Mouse (Mus musculus): ENCODE measurements at regions not wholly inside any gene's neighbourhood (a gene's known extent, or its start where the extent isn't known, plus 50 kb on each side); places are given as distances from the start of the nearest gene placed in this dataset.

DNA sequence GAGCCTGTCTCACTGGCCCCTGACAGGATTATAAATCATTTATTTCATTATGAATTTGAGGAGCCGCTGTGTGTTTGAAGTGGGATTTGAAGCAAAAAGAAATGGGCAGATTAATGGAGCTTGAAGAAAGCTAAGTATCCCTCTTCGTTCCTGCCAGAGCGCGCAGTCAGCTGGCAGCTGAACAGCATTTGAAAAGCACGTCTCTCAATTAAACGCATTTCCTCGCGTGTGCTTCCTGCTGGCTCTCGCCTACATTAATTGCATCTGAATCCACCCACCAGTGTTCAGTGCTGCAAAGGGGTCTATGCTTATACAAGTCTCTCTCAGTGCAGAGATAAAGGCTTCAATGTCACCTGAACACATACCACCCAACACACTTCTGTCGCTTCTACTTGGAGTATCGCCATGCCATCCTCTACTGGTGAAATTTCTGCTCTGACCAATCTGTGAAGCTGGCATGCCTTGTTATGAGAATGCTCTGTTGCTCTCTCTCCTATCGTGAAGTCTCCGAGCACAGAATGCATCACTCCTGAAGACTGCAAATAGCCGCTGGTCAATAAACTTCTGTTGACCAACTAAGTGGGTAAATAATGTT lies 235.3 kb downstream of the Mycn start:
- DNase-seq (ENCODE audit: low spot score in 2 of 2), result peak in 1 of 2 experiments; percentile 16

DNA sequence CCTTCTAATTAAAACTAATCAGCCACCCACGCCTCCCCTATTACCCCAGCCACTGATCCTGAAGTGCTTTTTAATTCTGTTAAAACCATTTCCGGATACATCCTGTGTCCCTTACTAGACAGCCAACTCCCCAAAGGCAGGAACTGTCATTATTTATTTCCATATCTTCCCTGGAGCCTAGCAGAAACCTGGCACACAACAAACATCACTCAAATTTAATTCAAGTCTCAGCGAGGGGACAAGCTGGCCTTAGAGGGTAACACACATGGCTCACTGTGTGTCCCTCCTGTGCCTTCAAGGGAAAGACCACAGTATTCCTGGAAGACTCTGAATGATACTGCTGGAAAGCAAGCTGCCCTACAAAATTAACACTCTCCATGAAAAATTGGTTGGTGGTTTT lies 240.0 kb downstream of the Mycn start:
- no peak for DNase-seq (ENCODE audit: low spot score in 2 of 2)

DNA sequence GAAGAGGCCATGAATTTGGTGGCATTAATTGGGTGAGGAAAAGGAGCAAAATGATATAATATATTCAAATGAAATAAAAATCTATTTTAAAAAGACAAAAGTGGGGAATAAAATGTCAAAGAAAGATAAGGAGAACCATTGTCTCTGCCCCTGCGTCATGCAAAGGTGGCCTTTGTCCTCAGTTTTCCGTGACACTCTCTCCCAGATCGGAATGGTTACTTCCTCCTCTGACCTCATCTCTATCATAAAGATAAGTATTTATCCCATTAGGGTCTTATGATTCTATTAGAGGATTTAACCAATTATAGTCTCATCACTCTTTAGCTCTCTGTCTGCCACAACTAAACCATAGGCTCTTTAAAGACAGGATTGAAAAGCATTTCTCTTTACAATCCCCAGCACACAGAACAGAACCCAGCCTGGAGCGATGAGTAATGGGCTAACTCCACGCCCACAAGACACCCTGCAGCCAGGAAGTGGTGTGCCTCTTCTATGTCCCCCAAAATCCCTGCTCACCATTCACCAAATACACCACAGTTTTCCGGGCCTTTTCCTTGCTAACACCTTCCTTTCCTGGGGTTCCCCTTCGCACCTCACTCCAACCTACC lies 240.6 kb downstream of the Mycn start:
- no peak for DNase-seq (ENCODE audit: low spot score in 2 of 2)

DNA sequence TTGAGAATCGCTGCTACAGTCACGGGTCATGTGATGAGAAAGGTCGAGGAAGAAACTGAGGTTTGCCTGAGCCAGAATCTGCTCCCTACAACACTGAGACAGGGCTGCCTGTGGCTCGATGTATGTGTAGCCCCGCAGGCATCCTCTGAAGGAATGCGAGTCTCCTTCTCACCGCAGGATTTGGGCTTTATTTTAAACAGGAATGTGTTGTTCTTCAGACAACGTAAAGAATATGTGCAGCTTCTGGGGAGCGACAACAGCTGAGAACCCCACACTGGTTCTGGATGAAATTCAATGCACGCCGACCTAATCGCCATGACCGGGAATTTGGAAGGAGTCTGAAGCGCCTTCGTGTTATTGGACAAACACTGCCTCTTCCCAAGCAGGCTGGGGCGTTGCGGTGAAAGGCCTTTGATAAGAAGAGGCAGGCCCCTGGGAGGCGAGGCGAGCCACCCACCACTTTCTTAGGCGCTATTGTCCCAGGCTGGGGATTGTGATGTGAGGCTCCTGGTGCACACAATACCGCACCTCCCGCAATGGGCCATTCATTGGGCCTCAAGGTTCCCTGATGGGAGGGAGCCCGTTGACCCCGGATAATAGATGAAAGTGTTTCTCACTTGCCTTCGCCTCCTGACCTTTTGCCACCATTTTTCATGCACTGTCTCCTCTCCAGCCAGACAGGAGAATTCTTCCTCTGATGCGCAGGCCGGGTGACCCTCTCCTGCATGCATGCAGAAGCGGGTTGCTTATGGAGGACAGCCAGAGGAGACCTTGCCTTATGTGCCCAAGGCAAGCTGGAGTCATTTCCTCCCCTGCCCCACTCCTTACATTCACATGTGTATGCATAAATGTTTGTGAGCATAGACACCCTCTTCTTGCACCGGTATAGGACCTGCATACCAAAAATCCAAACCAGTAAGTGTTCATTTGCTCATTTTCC lies 247.6 kb downstream of the Mycn start:
- DNase-seq (ENCODE audit: low spot score in 2 of 2), result no peak

DNA sequence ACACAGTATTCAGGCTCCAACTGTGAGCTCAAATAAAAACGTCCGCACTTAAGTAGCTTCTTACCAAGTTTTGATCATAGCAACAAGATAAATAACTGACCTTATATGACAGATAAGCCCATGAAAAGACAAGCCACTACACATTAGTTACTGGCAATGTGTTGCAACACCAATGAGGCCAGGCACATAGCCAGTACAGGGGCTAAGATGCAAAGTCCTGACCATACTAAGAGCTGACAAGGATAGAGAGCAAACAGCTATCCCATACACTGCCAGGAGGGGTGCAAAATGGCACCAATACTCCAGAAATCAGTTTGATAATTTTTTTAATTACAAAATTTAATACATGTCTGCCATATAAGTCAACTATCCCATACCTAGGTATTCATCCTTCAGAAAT lies 254.3 kb downstream of the Mycn start:
- no peak for DNase-seq (ENCODE audit: low spot score in 2 of 2)

DNA sequence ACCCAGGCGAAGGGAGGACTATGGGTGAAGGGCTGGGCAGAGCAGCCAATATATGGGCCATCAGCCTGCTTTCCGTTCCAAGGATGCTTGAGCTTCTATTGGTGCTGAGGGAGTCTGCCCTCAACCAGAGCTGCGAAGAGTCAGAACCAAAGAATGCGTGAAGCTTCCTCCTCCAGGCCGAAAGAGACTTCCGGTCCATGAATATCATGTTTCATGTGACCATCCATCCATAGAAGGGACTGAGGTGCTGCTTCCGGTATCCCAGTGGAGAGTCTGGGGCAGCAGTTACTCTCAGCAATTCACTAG lies 256.5 kb downstream of the Mycn start:
- no peak for DNase-seq (ENCODE audit: low spot score in 2 of 2)

DNA sequence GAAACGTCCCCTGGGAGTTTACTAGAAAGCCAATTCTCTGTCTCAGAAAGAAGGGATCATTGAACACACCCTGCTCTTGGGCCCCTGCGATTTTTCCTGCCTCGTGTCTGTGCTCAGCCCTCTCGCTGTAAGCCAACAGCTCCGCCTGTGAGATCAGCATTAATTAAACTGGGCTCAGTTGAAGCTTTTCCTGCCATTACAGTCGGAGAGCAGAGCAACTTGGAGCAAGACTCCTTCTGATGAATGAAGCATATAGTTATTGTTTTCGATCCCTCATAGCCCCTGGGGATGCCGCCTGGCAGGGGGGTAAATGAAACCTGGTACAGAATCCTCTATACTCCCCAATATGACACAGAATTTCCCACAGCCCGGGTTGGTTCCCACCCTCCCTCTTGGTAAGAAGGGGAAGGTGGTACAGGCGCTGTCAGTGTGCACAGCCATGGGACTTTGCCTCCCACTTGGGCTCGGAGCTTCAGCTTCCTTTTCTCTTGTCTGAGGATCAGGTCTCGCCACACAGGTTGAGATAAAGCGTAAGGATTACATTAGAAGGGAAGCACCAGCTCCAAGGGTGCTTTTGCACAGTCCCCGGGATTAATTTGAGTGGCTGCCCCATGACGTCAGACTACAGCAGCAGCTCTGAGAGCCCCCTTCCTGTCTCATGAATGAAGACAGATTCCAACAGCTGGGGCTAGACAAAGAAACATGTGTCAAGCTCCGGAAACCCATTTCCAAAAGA lies 257.1 kb downstream of the Mycn start:
- DNase-seq (ENCODE audit: low spot score in 2 of 2), result no peak

DNA sequence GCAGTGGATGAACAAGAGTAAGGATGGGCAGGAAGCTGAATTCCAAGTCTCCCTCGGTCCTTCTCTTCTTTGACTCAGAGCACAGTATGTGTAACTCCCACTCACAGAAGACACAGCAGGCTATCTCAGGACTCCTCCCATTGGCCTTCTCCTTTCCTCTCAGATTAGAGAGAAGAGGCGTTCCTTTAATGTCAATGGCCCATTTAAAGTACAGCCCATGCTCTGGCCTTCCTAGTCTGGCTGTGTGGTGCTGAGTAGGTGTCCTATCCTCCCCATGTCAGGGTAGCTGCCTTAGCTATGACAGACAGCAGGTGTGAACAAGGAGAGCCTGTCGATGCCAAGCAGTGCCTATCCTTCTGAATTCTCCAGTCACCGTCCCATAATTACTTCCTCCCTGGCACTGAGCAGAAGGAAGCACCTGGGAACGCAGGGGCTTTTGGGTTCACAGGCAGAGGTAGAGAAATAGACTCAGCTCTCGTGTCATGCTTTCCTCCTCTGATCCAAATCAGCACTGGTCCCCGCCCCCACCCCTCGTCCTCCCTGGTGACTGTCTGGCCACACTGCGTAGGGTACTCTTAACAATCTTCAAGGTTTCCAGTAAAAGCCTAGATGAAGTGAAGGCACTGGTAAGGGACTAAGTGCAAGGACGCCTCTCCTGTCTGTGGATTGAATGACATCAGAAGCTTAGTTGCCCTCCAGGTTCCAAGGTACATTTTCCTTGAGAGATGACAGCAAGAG lies 257.8 kb downstream of the Mycn start:
- DNase-seq (ENCODE audit: low spot score in 2 of 2), result no peak

DNA sequence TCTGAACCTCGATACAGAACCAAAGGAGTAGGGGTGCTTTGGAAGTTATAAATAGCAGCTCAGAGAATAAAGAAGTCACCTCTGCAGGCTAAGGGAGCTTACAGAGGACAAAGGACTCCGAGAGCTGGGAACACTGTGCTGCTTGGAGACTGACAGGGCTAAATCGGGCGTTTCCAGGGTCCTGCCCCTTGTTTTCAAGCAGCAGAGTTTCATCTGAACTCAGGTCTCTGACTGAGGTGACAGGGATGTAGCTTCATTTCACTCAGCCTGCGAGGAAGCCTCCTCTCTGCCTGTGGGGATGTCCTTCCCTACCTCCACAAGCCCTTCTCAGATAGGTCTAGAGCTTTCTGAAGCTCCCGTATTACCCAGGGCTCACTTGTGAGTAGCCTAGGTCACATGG lies 260.6 kb downstream of the Mycn start:
- DNase-seq (ENCODE audit: low spot score in 2 of 2), result no peak

DNA sequence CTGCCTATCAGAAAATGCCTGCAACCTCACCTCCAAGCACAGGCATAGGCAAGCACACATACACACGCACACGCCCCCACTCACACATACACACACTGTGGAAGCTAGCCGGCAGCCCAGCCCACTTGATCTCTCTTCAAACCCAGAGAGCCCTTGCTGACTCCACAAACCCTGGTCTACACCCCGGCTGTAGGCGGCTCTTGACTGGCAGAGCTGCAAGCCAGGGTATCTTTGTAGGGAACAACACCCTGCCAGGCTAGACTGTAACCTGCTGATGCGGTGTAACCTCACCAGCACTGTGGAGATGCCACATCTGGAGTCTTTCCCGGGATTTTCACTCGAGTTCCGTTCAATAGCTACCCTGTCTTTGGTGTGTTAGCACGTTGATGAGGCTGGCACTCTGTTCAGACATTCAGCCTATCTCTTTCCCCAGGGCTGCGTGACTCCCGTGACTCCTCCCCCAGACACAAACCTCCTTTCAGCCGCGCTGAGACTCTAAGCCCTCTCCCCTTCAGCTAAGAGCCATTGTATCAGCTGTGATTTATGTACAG lies 261.3 kb downstream of the Mycn start:
- DNase-seq (ENCODE audit: low spot score in 2 of 2), result peak; percentile 30 to 54

DNA sequence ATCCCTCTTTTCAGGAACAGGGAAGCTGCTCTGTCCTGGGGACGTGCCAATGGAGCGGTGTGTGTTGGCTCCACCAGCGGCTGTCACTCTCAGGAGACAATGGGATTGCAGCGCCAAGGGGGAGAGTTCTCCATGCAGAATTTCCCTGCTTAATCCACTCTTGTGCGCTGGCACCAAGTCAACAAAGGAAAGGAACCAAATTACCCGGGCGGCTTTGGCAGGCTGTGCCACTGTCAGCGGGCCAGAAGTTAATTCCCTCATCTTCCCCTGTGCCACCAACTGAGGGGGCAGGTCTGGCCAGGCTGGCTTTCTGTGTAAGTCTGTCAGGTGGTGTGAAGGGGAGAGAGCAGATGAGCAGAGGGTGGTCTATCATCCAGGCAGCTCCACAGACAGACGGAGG lies 265.0 kb downstream of the Mycn start:
- DNase-seq (ENCODE audit: low spot score in 2 of 2), result peak; percentile 13 to 16

DNA sequence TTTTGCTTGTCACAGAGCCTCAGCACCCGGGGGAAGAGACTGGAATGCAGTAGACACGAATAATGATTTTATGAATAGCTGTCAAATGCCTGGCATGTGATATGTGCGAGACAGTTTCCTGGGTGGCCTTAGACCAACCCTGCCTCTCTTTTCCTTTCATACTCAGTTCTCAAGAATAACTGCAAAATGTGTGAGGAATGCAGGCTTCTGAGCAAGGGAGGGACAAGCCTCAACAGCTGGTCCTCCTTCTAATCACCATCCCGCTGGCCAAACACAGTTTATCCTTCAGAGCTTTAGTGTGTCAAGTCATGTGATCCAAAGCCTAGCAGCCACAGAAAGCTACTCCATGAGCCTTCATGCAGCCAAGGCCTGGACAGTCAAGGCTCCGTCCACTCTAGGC lies 271.8 kb downstream of the Mycn start:
- DNase-seq (ENCODE audit: low spot score in 2 of 2), result no peak

DNA sequence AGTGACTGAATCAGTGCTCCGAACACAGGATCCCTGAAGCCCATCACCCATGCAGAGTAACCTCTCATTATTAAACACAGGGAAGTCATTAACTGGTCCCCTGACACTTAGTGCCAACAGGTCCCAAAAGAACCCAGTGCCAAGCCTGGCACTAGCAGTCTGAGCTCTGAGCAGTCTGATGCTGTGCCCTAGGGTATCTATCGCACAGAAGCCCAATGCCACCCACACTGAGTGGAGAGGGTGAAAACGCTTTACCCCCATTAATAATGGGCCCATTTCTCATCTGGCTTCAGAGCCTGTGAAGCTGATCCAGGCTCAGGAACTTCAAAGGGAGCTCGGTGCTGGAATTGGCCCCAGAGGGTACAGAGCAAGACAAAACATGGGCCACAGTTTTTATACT lies 272.8 kb downstream of the Mycn start:
- no peak for DNase-seq (ENCODE audit: low spot score in 2 of 2)

DNA sequence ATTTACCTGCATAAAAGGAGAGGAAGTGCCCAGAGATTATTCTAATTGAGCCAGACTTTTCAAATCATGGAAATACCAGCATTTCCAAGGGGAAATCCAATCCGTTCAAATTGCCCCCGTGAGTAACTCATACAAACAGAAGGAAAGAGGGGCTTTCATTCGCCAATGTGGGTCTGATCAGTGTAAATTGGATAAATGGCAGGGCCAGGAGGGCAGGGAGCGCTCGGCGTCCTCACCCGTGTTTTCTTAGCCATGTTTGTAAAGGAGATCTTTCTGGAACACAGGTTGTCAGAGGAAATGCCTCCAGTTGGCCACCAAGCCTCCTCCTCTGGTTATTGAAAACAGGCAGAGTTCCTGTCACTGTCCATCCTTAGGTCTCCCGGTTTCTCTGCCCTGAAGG lies 286.1 kb downstream of the Mycn start:
- no peak for DNase-seq (ENCODE audit: low spot score in 2 of 2)

DNA sequence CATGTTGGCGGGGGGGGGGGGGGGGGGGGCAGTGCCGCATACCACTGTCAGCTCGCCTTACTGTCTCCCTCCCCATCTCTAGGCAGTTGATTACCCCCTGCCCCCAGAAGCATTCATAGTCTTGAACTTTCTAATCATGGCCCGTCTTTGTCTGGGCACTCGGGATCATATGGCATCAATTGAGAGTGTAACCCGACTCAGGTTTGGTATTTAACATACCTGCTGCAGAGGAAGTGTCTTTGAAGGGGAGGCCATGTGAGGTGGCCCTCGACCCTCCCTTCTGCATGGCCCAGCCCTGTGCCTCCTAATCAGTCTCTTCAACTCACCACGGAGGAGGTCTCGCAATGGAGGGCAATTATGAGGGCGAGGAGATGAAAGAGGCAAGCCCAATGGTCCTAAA lies 286.5 kb downstream of the Mycn start:
- DNase-seq (ENCODE audit: low spot score in 2 of 2), result no peak

DNA sequence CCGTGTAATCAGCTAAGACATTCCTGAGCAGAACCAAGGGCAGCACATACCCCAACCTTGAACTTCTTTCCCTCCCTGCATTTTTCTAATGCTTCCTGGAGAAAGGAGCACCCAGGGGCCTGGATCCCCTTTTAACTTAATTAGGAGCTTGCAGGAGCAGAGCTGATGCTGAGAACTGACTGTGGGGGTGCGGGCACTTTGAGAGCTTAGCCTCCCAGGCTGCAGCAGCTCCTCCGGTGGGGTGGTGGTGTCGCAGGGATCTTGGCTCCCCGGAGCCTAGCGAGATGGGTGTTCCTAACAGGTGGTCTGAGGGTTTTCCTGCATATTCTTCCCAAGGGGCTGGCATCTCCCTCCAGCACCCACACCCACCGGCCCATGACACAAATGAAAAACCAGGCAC lies 289.4 kb downstream of the Mycn start:
- no peak for DNase-seq (ENCODE audit: low spot score in 2 of 2)

DNA sequence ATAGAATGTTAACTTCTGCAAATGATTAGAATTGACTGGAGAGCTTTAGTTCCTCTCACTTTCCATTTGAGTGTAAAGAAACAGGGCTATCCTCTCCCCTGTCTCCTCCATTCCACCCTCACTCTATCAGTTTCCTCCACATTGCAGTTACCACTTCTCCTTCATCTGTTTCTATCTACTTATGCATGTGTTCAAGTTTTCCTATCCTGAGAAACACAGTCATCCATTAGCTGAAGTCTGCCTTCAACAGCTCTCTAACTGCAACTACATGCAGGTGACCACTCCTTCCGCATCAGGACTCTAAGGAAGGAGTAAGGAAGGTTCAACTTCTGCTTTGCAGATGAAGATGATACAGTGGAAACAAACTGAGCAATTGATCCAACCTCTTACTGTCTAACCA lies 291.4 kb downstream of the Mycn start:
- no peak for DNase-seq (ENCODE audit: low spot score in 2 of 2)

DNA sequence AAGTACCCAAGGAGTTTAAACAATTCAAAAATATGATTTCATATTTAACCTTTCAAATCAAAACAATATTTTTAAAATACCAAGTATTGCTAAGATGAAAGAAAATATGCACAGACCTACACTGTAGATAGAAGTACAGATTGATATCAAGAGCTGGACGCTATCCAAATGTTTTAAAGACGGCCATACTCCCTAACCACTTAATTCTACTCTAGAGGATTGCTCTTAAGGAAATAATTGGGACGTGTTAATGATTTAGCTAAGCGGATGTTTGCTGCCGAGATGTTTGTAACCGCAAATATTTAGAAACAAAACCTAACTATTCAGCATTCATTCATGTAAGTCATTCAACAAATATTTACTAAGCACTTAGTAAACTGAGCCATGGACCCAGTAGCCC lies 294.2 kb downstream of the Mycn start:
- no peak for DNase-seq (ENCODE audit: low spot score in 2 of 2)

DNA sequence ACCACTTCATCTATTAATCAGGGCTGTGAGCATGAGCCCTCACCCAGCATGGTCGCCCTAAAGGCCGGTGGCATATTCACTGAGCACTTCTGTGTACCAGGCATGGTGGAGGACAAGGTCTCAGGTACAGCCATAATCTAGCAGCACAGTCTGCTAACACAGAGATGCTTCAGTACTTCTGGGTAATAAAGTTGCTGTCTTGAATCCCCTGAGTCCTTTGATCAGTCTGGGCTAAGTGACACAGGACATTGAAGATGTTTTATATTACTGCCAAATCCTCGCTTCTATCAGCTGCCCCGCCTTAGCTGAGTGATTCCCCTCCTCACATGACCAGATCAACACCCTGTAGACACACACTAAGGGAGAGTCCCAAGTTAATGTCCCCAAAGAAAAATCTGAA lies 296.5 kb downstream of the Mycn start:
- DNase-seq (ENCODE audit: low spot score in 2 of 2), result no peak

DNA sequence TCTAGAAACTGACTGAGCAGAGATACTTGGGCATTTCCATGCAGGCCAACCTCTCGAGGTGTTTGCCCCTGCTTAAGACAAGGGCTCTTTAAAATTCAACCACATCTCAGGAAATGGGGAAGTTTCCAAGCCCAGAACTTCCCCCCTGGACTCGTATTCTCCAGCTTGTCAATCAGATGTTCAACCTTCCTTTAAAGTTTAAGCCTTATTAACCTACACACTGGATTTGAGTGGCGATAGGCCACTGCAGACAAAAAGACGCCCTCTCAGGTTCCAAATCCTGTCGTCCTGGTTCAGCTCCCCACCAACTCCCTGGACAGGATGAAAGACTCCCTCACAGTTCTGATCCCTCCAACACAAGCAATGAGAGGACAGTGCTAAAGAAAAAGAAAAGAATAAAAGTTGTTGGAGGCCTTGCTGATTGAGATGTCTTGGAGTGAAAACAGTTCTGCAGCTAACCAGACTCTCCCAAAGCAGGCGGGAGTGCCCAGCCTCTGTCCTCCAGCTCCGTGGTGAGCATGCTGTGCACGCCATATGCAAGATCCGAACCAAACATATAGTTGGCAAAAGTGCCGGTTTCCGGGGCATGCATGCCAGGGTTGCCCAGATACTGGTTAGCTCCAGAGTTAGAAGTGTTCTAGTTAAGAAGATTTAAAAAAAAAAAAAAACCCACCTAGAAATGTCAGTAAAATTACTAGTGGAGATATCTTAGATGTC lies 298.3 kb downstream of the Mycn start:
- no peak for DNase-seq (ENCODE audit: low spot score in 2 of 2)

DNA sequence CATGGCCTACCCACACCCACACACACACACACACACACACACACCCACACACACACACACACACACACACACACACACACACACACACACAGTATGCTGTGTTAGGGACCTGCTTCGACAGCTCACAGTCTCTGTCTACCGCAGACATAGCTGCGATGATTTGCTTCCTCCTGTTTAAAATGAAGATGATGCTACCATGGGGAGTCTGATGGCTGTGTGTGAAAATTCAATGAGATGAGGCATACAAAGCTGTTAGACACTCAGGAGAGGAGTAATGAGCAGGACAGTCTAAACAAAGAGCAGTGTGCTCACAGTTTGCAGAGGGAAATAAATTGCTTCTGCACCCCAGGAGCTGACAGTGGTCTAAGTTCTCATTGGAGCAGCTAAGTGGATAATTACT lies 306.4 kb downstream of the Mycn start:
- no peak for DNase-seq (ENCODE audit: low spot score in 2 of 2)
